Mouse (Mus musculus) NIH3T3 (cell line): ENCODE results near the gene Rps27l.
A peak's percentile ranks its signal among the peaks of the same experiment; 100 is the strongest.

Source experiments
- DNase-seq: peaks from one replicate; pipeline ENCODE4 v3.0.0-alpha.2; 2012; ENCODE audit warnings: low read depth

The Rps27l gene

DNA sequence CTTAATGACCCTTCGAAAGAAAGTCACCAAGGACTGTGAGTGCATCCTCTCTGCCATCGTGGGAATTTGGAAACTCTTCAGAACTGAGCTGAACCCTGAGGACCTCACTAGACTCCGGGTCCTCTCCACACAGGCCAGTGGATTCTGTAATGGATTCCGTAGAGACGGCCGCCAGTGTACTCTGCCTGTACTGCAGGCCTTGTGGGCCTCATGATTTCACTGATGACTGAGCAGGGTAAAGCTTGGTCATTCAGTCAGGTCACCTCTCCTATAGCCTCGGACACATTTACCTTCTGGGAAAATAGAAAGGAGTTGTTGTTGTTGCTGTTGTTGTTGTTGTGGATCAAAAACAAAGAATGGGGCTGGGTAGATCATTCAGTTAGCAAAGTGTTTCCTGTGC, 36.2 kb downstream of the Rps27l start:
- DNase-seq: no peak

DNA sequence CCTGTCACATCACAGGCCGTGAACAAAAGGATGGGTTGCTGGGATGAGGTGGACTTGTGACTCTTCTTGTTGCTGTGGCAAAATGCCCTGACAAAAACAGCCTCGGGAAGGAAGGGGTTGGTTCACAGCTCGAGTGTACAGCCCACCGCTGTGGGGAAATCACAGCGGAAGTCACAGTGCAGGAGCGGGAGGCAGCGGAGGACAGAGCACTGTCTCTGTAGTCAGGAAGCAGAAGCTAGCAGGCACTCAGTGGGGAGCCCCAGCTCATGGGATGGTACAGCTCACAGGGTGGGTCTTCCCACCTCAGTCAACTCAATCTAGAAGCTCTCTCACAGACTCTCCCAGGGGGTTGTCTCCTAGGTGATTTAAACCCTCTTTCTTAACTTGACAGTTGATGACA, 39.5 kb downstream of the Rps27l start:
- DNase-seq: no peak

DNA sequence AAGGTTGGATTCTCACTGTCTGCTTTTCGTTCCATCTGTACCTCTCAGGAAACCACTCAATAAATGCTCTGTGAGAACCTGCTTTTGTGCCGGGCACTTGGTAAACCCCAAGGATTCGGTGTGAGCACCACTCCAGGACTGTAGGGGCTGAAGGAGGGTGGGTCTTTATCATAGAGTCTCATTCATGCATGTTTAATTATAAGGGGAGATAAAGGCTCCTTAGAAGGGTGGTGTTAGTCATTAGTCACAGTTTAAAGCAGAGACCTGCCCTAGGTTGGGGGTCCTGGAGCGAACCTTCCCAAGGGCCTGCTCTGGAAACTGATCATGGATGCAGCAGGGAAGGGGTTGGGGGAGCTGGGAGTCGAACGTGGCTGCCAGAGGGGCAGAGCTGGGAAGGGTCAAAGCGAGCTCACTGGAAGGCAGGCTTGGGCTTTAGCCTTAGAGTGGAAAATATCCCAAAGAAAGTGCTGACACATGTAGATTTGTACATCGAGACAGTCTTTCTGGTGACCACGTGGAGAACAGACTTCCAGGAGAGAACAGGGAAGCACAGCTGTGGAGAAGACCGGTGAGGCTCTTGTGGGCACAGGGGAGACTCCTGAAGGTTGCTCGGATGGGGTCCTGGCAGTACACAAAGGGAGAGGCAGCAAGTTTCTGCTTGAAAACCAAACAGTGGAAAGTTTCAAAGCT, 42.5 kb downstream of the Rps27l start:
- DNase-seq: peak; percentile 71

DNA sequence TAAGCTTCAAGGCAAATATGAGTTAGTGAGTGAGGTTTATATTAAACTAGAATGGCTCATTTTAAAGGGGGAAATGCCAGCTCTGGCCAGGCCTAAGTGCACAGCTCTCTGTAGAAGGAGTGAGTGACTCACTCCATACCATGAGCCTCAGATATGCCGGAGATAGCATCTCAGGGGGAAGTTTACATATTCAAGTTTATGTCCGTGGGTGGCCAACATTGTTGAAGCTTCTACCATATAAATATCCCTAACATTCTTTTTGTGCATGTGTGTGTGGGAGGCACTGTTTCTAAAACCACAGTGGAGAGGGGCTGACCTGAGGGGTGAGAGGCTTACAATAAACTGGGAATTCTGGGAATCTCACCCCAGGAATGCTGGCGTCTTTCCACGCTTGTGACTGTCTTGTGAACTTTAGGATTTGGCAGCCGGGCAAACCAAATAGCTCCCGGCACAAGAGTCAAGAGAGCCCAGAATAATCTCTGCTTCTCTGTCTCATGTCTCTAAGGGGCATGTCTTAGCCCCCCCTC, 43.1 kb downstream of the Rps27l start:
- DNase-seq: peak; percentile 98

DNA sequence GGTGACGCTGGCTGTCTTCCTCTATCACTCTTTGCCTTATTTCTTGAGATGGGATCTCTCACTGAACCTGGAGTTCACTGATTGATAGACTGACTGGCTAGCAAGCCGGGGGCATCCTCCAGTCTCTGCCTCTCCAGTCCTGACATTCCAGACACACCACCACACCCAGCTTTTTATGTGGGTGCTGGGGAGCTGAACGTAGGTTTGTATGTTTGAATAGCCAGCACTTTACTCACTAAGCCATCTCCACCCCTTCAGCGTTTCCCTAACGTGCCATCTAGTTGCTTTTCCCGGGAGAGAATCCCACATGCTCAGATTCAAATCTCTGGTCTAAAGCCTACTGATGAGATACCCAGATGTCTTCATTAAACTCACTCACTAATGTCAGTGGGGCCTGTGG, 43.7 kb downstream of the Rps27l start:
- peak; percentile 49 for DNase-seq

DNA sequence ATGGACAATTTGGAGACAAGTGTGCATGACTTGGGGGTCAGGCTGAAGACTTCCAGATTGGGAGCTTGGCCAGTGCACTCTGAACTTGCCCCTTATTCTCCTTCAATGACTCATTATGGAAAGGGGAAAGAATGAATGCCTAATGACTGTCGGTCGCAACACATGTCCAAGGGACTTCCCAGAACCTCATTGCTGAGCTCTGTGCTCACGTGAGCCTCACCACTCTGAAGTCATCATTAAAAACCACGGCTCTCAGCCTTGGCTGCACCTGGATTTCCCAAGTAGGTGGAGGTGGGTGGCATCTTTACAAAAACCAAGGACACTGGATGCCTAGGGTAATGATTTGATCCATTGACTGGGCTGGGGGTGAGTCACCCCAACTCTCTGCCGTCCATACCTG, 44.2 kb downstream of the Rps27l start:
- DNase-seq: peak; percentile 70

DNA sequence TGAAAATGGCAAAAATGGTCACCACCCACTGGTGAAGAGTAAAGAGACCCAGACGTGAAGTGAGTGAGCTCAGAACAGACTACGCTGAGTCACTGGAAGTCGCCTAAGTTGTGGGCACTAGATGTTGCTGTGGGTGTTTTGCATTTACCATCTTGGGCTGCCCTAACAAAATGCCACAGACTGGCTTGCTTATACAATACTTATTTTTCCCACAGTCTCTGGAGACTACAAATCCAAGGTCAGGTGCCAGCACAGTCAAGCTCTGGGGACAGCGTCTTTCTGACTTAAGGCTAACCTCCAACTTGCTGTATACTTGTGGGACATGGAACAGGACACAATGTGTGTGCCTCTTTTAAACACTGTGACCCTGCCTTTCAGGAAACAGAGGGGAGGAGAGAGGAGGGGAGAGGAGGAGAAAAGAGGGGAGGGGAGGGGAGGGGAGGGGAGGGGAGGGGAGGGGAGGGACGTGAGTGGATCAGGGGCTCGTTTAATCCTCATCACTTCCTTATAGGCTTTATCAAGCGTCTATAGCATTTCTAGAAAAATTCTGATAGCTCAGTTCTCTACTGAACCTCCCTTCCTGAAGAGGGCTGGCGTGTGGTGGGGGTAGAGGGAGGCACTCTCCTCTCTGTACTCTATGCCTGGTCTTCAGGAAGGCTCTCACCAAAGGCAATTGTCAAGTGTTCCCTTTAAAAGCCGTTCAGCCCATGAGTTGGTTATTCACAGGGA, 45.3 kb downstream of the Rps27l start:
- no peak for DNase-seq

DNA sequence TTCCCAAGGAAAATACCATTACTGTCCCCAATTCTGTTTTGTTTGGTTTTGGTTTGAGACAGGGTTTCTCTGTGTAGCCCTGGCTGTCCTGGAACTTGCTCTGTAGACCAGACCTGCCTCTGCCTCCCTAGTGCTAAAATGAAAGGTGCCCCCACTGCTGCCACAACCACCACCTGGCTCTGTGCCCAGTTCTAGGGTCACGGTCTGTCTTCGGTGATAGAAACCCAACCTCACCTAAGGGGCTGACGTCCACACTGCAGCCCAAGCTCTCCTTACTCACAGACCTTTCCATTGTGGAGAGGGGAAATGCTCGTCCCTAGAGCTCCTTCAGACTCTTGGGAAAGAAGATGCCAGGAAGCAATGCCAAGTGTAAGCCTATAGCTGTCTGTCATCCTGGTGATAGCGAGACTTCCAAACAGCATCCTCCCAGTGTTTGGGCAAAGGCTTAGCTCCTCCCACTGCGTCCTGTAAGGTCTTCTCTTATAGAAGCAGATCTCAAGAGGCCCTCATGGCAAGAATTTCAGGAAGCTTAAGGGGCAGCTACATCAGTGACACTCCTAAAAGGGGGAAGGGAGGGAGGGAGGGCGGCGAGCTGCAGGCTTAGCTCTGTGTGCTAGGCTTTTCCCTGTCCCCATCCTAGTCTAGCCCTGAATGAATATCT, 46.0 kb downstream of the Rps27l start:
- no peak for DNase-seq
